8 mouse cellular contexts compared by ENCODE assay signal in the genomic region with DNA sequence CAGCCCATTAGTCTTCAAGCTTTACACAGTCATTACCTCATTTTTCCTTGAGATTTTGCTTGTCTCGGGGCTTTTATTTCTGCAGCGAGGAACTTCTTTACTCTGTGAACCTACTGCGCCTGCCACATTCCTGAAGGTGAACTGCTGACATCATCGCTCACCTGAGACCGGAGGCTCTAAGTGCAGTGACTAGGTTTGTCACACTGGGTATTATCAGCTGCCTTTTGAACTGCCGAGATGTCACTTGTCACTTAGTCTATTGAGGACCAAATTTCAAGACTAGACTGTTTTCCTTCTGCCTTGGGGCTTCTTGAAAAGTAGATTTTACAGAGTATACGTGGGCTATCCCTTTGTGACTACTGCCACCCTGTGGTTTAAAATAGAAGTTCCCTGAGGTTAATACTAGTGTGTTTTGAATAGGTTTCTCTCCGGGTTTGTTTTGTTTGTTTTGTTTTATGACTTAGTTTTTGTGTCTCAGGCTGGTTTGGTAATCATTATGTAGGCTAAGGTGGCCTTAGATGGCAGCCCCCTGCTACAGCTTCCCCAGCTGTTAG. TPM values are rescaled to one million over a fixed set of nuclear protein-coding genes. Genes with fewer than 3 reads are reported as not detected.
DNase-seq lines count a peak whose midpoint lies in the region; ATAC-seq and TF ChIP-seq lines count a peak whose summit lies in the region.
"Had no signal": no experiment of that assay in that cellular context is flagged by ENCODE, and none has a peak within 500 bp of the region (broad histone marks: within the 10 kb centered on the region; RNA-seq: fewer than 3 reads in every experiment).

No protein-coding gene starts in this region.

- no peak overlapping the region; the same call in 1 of the 2 replicates for H3K27ac ChIP-seq in layer of hippocampus, adult 2 months
- no peak overlapping the region for H3K27ac ChIP-seq in ES-E14 (ENCODE audit: insufficient read depth, low read depth, low read length, poor library complexity, severe bottlenecking)
- H3K27ac ChIP-seq in kidney, postnatal 0 days: no peak overlapping the region

- no peaks in the 10 kb centered on the region for H3K9me3 ChIP-seq in ES-E14 (ENCODE audit: control insufficient read depth, insufficient read depth, low read depth, low read length)
- no peaks in the 10 kb centered on the region for H3K9me3 ChIP-seq in kidney, postnatal 0 days (replicated peaks; ENCODE audit: low read length)
- H3K9me3 ChIP-seq: megakaryocyte, embryonic 14.5 days had no signal

- WGBS in kidney, postnatal 0 days: 38% methylated on average over 8 of the region's 8 CpGs

- H3K4me3 ChIP-seq in layer of hippocampus, adult 2 months: no peak overlapping the region
- no peak overlapping the region for H3K4me3 ChIP-seq in ES-E14 (ENCODE audit: insufficient read depth in 1 of 2, low read depth in 1 of 2, low read length in 2 of 2, poor library complexity in 1 of 2, severe bottlenecking in 1 of 2)
- no peak overlapping the region for H3K4me3 ChIP-seq in kidney, postnatal 0 days (replicated peaks; ENCODE audit: low read depth, low read length)
- H3K4me3 ChIP-seq: megakaryocyte, embryonic 14.5 days had no signal

- no peak overlapping the region for H3K9ac ChIP-seq in ES-E14 (ENCODE audit: insufficient read depth, low read depth, low read length, poor library complexity, severe bottlenecking)
- H3K9ac ChIP-seq in kidney, postnatal 0 days (ENCODE audit: low read depth, low read length): no peak overlapping the region

- H3K27me3 ChIP-seq in kidney, postnatal 0 days (ENCODE audit: insufficient read depth, low read length): peaks cover 3% of the 10 kb centered on the region; the same call in 1 of the 2 replicates
- H3K27me3 ChIP-seq in splenic B cell, adult 2 months (ENCODE audit: control insufficient read depth, insufficient read depth, low read length, poor library complexity, severe bottlenecking): no peaks in the 10 kb centered on the region

- H3K4me1 ChIP-seq in ES-E14 (ENCODE audit: control insufficient read depth in 2 of 2, insufficient read depth in 2 of 2, low read length in 2 of 2, poor library complexity in 1 of 2): peaks cover 0 to 23% of the 10 kb centered on the region in 2 experiments; a peak in 2 of 4 replicates
- peaks cover 17% of the 10 kb centered on the region for H3K4me1 ChIP-seq in kidney, postnatal 0 days (replicated peaks; ENCODE audit: insufficient read depth, low read length)

- peaks cover 10% of the 10 kb centered on the region; the same call in 1 of the 2 replicates for H3K36me3 ChIP-seq in ES-E14 (ENCODE audit: control insufficient read depth, insufficient read depth, low read length, poor library complexity, severe bottlenecking)
- no peaks in the 10 kb centered on the region for H3K36me3 ChIP-seq in kidney, postnatal 0 days (ENCODE audit: insufficient read depth, low read length)
- H3K36me3 ChIP-seq in splenic B cell, adult 2 months (ENCODE audit: control insufficient read depth, insufficient read depth, low read length, poor library complexity, severe bottlenecking): no peaks in the 10 kb centered on the region

- in situ Hi-C loops in ES-E14 (cut with MboI; ENCODE audit: low sequenced_read_pairs in 2 of 2, unreplicated experiment in 2 of 2): loop anchor here (10.0 to 25.0 kb wide), 2 partner anchors 146 to 153 kb away; a partner anchor contains a TSS

- 0 out of 2 replicates have a peak, but pooled peaks have one; percentile 12 for ATAC-seq in kidney, postnatal 0 days (replicated peaks; ENCODE audit: low FRiP score, low read depth)

- H3K4me2 ChIP-seq in kidney, postnatal 0 days (ENCODE audit: low read length): no peak overlapping the region

- peak; percentile 94 for TF ChIP-seq CTCF in layer of hippocampus, adult 2 months (conservative IDR thresholded peaks at IDR 0.05)
- peak; percentile 87 for TF ChIP-seq CTCF in kidney, postnatal 0 days (IDR thresholded peaks at IDR 0.05; ENCODE audit: low read depth)

- peak in 1 of 2 experiments; percentile 66 for DNase-seq in layer of hippocampus, adult 2 months (ENCODE audit: low spot score in 2 of 2)
- no peak for DNase-seq in layer of hippocampus, adult 8-10 months (ENCODE audit: low spot score in 2 of 2)
- DNase-seq in ES-E14 (ENCODE audit: low read depth, low spot score): peak; percentile 54
- peak; percentile 53 for DNase-seq in c-Kit-positive CD71-positive TER-119-negative erythroid progenitor cells, embryonic 14.5 days (ENCODE audit: low read depth)
- DNase-seq in kidney, postnatal 0 days (ENCODE audit: low spot score): peak; percentile 91
- DNase-seq in splenic B cell, adult 2 months (ENCODE audit: low read depth, low spot score): peak; percentile 76
- no peak for DNase-seq in ovary, postnatal 36 days (ENCODE audit: low spot score)

TF ChIP-seq in ES-E14, 5 proteins besides CTCF, POLR2A, EP300 and RAD21:
- no peak for TF ChIP-seq MAFK (IDR thresholded peaks at IDR 0.05; ENCODE audit: insufficient read depth, low read depth, low read length)
- TF ChIP-seq CHD2 (IDR thresholded peaks at IDR 0.05; ENCODE audit: low read depth, low read length): no peak
- no peak for TF ChIP-seq HCFC1 (IDR thresholded peaks at IDR 0.05; ENCODE audit: borderline replicate concordance, insufficient read depth, low read length)
- peak; percentile 46; the same call in 1 of the 2 replicates for TF ChIP-seq ZC3H11A (IDR thresholded peaks at IDR 0.05; ENCODE audit: borderline replicate concordance, low read depth, low read length)
- no peak for TF ChIP-seq ZNF384 (IDR thresholded peaks at IDR 0.05; ENCODE audit: low read depth, low read length)

RNA-seq across cellular contexts. Expression of a gene that starts 5.1 kb away (rescaled TPM):
- total RNA-seq in layer of hippocampus, adult 2 months (2021): 10 to 100 TPM; 29.4 to 31.0 TPM
- 10 to 100 TPM; 25.7 to 31.7 (median 30.2) TPM for total RNA-seq in layer of hippocampus, adult 8-10 months (2022)
- 56.8 and 67.7 TPM in 2 replicates for total RNA-seq in ES-E14 (2012; rRNA removed)
- polyA plus RNA-seq in kidney, postnatal 0 days (2015; fragmentation: Nextera tagmentation; extraction: Ambion mirVana): 63.3 and 65.2 TPM in 2 replicates

RNA-seq across cellular contexts. Expression of a gene that starts 8.5 kb away (rescaled TPM):
- total RNA-seq in layer of hippocampus, adult 2 months (2021): 10 to 100 TPM; 39.1 to 43.3 TPM
- total RNA-seq in layer of hippocampus, adult 8-10 months (2022): 10 to 100 TPM; 39.9 to 44.4 (median 41.6) TPM
- 13.5 and 20.9 TPM in 2 replicates for total RNA-seq in ES-E14 (2012; rRNA removed)
- polyA plus RNA-seq in kidney, postnatal 0 days (2015; fragmentation: Nextera tagmentation; extraction: Ambion mirVana): 157 and 159 TPM in 2 replicates

RNA-seq across cellular contexts. Expression of a gene that starts 11.4 kb away (rescaled TPM):
- 10 to 100 TPM; 96.5 to 98.8 TPM for total RNA-seq in layer of hippocampus, adult 2 months (2021)
- 10 to 100 TPM; 84.3 to 93.9 (median 90.2) TPM for total RNA-seq in layer of hippocampus, adult 8-10 months (2022)
- 17.0 and 19.9 TPM in 2 replicates for total RNA-seq in ES-E14 (2012; rRNA removed)
- 8.6 and 8.7 TPM in 2 replicates for polyA plus RNA-seq in kidney, postnatal 0 days (2015; fragmentation: Nextera tagmentation; extraction: Ambion mirVana)

RNA-seq across cellular contexts. Expression of a gene that starts 14.7 kb away (rescaled TPM):
- total RNA-seq in layer of hippocampus, adult 2 months (2021): 100 to 1,000 TPM; 136 to 153 TPM
- 100 to 1,000 TPM; 141 to 156 (median 152) TPM for total RNA-seq in layer of hippocampus, adult 8-10 months (2022)
- total RNA-seq in ES-E14 (2012; rRNA removed): 87.0 and 90.9 TPM in 2 replicates
- 152 and 154 TPM in 2 replicates for polyA plus RNA-seq in kidney, postnatal 0 days (2015; fragmentation: Nextera tagmentation; extraction: Ambion mirVana)

RNA-seq across cellular contexts. Expression of a gene that starts 22.7 kb away (rescaled TPM):
- not detected for total RNA-seq in layer of hippocampus, adult 2 months (2021)
- total RNA-seq in layer of hippocampus, adult 8-10 months (2022): not detected
- total RNA-seq in ES-E14 (2012; rRNA removed): 0.11 TPM in 1 of 2 replicates, not detected in the other
- 0.08 and 0.14 TPM in 2 replicates for polyA plus RNA-seq in kidney, postnatal 0 days (2015; fragmentation: Nextera tagmentation; extraction: Ambion mirVana)

Comparison
In these comparisons a context has a peak if more than half of its experiments do, and no peak if none do; other contexts are left out.
1. DNase-seq: peak in ES-E14 (single experiment), c-Kit-positive CD71-positive TER-119-negative erythroid progenitor cells, embryonic 14.5 days (single experiment), kidney, postnatal 0 days (single experiment) and splenic B cell, adult 2 months (single experiment); none in layer of hippocampus, adult 8-10 months (0 of 2) and ovary, postnatal 36 days (single experiment).